Mouse (Mus musculus): ENCODE results near the gene Msi2.

GRCm38 (mm10) chr11:88620158-88620973 is 97.9 kb downstream of the Msi2 start:
- TF ChIP-seq CTCF (IDR thresholded peaks at IDR 0.05; ENCODE audit: low read depth, low read length), result peak; percentile 27; the same call in 1 of the 2 replicates
- no peak for TF ChIP-seq POLR2A (IDR thresholded peaks at IDR 0.05; ENCODE audit: extremely low read depth, insufficient read depth, low read length)
